Mouse (Mus musculus) kidney, embryonic 15.5 days (tissue): ENCODE results near the gene Ces3a. TPM values are rescaled to one million over a fixed set of nuclear protein-coding genes. Genes with fewer than 3 reads are reported as not detected.
"Not testable (repeated sequence)": the region's sequence is repeated elsewhere in the genome, so short reads cannot be mapped to it uniquely, and the experiment has no call there.

Experiments used
- ATAC-seq: fragments of 200-750 bp; cut with Nextera tagmentation; replicated peaks from 2 replicates; pipeline ENCODE4 v1.8.0; 2017; ENCODE audit warnings: moderate TSS enrichment; ENCODE audit not compliant: low FRiP score
- H3K27ac ChIP-seq: fragments of 300-500 bp; sonication (generic); 2 replicates; pipeline ENCODE4 v1.5.1; 2015; ENCODE audit warnings: mild to moderate bottlenecking, inconsistent platforms
- H3K27me3 ChIP-seq: fragments of 300-500 bp; sonication (generic); 2 replicates; pipeline ENCODE4 v1.6.1; 2015; ENCODE audit warnings: inconsistent platforms
- H3K36me3 ChIP-seq: fragments of 300-500 bp; sonication (generic); 2 replicates; pipeline ENCODE4 v1.6.1; 2015; ENCODE audit warnings: inconsistent platforms
- H3K4me1 ChIP-seq: fragments of 300-500 bp; sonication (generic); 2 replicates; pipeline ENCODE4 v1.6.1; 2015; ENCODE audit warnings: inconsistent platforms
- H3K4me2 ChIP-seq: fragments of 300-500 bp; sonication (generic); 2 replicates; pipeline ENCODE4 v1.6.1; 2015; ENCODE audit warnings: moderate library complexity, mild to moderate bottlenecking, inconsistent platforms
- H3K4me3 ChIP-seq: fragments of 300-500 bp; sonication (generic); replicated peaks from 2 replicates; pipeline ENCODE4 v1.5.1; 2015; ENCODE audit warnings: mild to moderate bottlenecking, inconsistent platforms
- H3K9ac ChIP-seq: fragments of 300-500 bp; sonication (generic); 2 replicates; pipeline ENCODE4 v1.6.1; 2015; ENCODE audit warnings: mild to moderate bottlenecking, inconsistent platforms
- H3K9me3 ChIP-seq: fragments of 300-500 bp; sonication (generic); replicated peaks from 2 replicates; pipeline ENCODE4 v1.6.1; 2016; ENCODE audit warnings: inconsistent platforms
- WGBS: fragments of 180-500 bp; shearing (Covaris S2); methylation state at CpG from one replicate; pipeline ENCODE4 v1.1.7; 2015; ENCODE audit warnings: mixed read lengths; 5-methylcytosine and 5-hydroxymethylcytosine counted together
- polyA plus RNA-seq: library from polyadenylated mRNA; unstranded; fragments of >200 nt; fragmentation: Nextera tagmentation; extraction: Ambion mirVana; gene quantifications from 2 replicates; pipeline ENCODE4 v1.2.1, GENCODE M21; 2015

The Ces3a gene
- polyA plus RNA-seq, 1 experiment from 2014 or later = not detected

DNA sequence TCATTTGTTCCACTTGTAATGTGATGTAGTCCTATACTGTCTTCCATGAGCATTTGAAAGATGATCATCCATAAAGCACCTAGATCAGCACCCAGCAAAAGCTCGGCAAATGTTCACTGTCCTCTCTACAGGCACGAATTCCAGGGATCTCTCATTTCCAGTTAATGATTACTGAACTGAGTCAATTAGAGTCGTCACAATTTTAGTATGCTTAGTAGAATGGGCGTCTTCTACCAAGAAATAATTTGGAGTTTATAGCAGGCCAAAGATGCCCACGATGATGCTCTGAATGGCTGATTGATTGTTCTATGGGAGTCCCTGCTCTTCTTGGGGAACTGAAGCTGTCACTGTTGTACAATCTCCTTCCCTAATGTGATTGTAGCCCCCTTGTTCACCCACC, 55.3 kb downstream of the Ces3a start:
- not testable (repeated sequence) for H3K9me3 ChIP-seq, H3K9ac ChIP-seq, H3K27me3 ChIP-seq, H3K4me2 ChIP-seq, ATAC-seq, H3K27ac ChIP-seq, H3K4me1 ChIP-seq, H3K36me3 ChIP-seq, H3K4me3 ChIP-seq
- 74% methylated on average over 5 of the region's 5 CpGs for WGBS

DNA sequence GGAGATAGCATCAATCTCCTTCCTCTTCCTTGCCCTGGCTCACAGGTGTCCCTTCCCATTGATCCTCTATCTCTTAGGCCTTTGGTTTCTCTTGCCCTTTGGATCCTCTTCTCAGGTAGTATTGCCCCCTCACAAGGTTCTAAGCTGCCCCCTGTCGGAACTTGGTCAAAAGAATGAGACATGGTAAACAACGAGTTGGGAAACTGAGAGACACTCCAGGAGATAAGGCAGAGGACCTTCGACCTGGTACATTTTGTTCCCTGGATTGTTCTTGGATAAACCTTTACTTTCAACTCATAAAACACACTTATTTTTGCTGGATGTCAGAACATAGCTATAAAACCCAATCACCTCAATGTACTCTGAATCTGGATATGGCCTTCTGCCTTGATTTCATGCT, 55.8 kb downstream of the Ces3a start:
- Histone ChIP-seq H3K4me3 (no peak overlapping the region), H3K9ac (no peak overlapping the region), H3K27me3 (no peaks in the 10 kb centered on the region), H3K4me1 (no peaks in the 10 kb centered on the region), H3K36me3 (no peaks in the 10 kb centered on the region), H3K27ac (no peak overlapping the region), H3K4me2 (no peak overlapping the region), H3K9me3 (no peaks in the 10 kb centered on the region)
- ATAC-seq = no peak
- WGBS = 84% methylated on average over 3 of the region's 3 CpGs

Other genes with a start within 250 kb of the Ces3a start
- 0.63 and 0.69 TPM in 2 replicates for gene Ces2b, start 217.0 kb upstream of the Ces3a start, polyA plus RNA-seq
- 0.08 and 0.19 TPM in 2 replicates for gene Ces2c, start 201.5 kb upstream of the Ces3a start, polyA plus RNA-seq
- gene Ces2e, start 122.3 kb upstream of the Ces3a start, polyA plus RNA-seq = 0.78 and 1.6 TPM in 2 replicates
- 0.05 TPM in 1 of 2 replicates, not detected in the other for gene Ces2f, start 101.2 kb upstream of the Ces3a start, polyA plus RNA-seq
- 0.44 and 0.77 TPM in 2 replicates for gene Ces2g, start 86.9 kb upstream of the Ces3a start, polyA plus RNA-seq
- gene Ces2h, start 47.7 kb upstream of the Ces3a start, polyA plus RNA-seq = not detected in 2 replicates
- gene Ces3b, start 35.2 kb downstream of the Ces3a start, polyA plus RNA-seq = not detected in 2 replicates
- gene Ces4a, start 83.2 kb downstream of the Ces3a start, polyA plus RNA-seq = not detected in 2 replicates
- 67.7 and 73.2 TPM in 2 replicates for gene Cbfb, start 122.1 kb downstream of the Ces3a start, polyA plus RNA-seq
- gene D230025D16Rik, start 176.5 kb downstream of the Ces3a start, polyA plus RNA-seq = 23.8 and 25.2 TPM in 2 replicates
- gene B3gnt9, start 206.6 kb downstream of the Ces3a start, polyA plus RNA-seq = 9.6 and 13.5 TPM in 2 replicates
- 20.0 and 24.2 TPM in 2 replicates for gene Tradd, start 216.0 kb downstream of the Ces3a start, polyA plus RNA-seq
- 2.3 and 2.7 TPM in 2 replicates for gene Fbxl8, start 216.0 kb downstream of the Ces3a start, polyA plus RNA-seq
- gene Hsf4, start 221.2 kb downstream of the Ces3a start, polyA plus RNA-seq = 0.12 and 0.13 TPM in 2 replicates
- gene Nol3, start 227.5 kb downstream of the Ces3a start, polyA plus RNA-seq = 0.84 and 1.1 TPM in 2 replicates
- 10.6 and 12.6 TPM in 2 replicates for gene 4931428F04Rik, start 241.3 kb downstream of the Ces3a start, polyA plus RNA-seq
- gene Exoc3l, start 247.5 kb downstream of the Ces3a start, polyA plus RNA-seq = 21.6 and 25.4 TPM in 2 replicates
- gene E2f4, start 249.1 kb downstream of the Ces3a start, polyA plus RNA-seq = 88.8 and 103 TPM in 2 replicates